Mouse (Mus musculus): Measurements from ENCODE around the gene Tut7. TPM values are rescaled to one million over a fixed set of nuclear protein-coding genes. Genes with fewer than 3 reads are reported as not detected.

Tut7 gene
- polyA plus RNA-seq, 1 experiment from 2014 or later = 44.3 TPM

DNA sequence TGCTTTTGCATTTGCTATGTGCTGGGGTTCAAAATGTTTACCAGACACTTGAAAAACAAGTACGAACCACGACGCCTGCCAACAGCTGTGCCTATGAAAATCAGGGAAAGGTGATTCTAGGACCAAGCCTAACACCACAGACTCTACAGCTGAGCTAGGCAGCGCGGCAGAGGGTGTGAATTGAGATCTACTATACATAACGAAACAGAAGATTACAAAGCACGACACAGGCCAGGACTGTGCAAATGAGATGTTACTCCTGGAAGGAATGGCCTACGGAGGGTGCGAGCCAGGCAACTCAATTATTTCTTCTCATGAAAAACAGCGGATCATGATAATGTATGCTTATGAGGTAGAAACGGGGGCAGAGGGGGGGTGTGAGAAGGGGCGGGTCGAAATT, 54.4 kb downstream of the Tut7 start:
- DNase-seq = peak; percentile 23
- H3K4me1 ChIP-seq (ENCODE audit: insufficient read depth) = peaks cover 18% of the 10 kb centered on the region
- WGBS = 22% methylated on average over 13 of the region's 13 CpGs
- H3K27ac ChIP-seq (ENCODE audit: low read depth) = peak overlapping the region; percentile 12; the same call in 1 of the 2 replicates
- peak overlapping the region; percentile 78 for H3K9ac ChIP-seq
- H3K27me3 ChIP-seq (ENCODE audit: insufficient read depth, low read length) = no peaks in the 10 kb centered on the region
- H3K4me2 ChIP-seq = peak overlapping the region; percentile 84
- H3K36me3 ChIP-seq (ENCODE audit: insufficient read depth) = peaks cover 24% of the 10 kb centered on the region
- H3K4me3 ChIP-seq (ENCODE audit: low read depth, low read length) = peak overlapping the region; percentile 79
- no peaks in the 10 kb centered on the region for H3K9me3 ChIP-seq (ENCODE audit: low read depth, low read length)
- TF ChIP-seq CTCF (IDR thresholded peaks at IDR 0.05; ENCODE audit: low read depth) = no peak
- no peak for ATAC-seq (ENCODE audit: insufficient read depth)

- peak; percentile 59 for DNase-seq
- Histone ChIP-seq H3K9ac (peak overlapping the region; percentile 17), H3K4me3 (ENCODE audit: low read depth, low read length) (0 out of 2 replicates have a peak overlapping the region, but pooled peaks have one; percentile 2), H3K4me1 (ENCODE audit: insufficient read depth) (peaks cover 18% of the 10 kb centered on the region), H3K9me3 (ENCODE audit: low read depth, low read length) (no peaks in the 10 kb centered on the region), H3K27ac (ENCODE audit: low read depth) (peak overlapping the region; percentile 80), H3K27me3 (ENCODE audit: insufficient read depth, low read length) (no peaks in the 10 kb centered on the region), H3K4me2 (peak overlapping the region; percentile 84), H3K36me3 (ENCODE audit: insufficient read depth) (peaks cover 16% of the 10 kb centered on the region)
- ATAC-seq (ENCODE audit: insufficient read depth) = no peak
- no peak for TF ChIP-seq CTCF (IDR thresholded peaks at IDR 0.05; ENCODE audit: low read depth)
- WGBS = 54% methylated on average over 11 of the region's 11 CpGs
Measured at GRCm38 (mm10) chr13:59766786-59767515, 56.0 kb downstream of the Tut7 start.

DNA sequence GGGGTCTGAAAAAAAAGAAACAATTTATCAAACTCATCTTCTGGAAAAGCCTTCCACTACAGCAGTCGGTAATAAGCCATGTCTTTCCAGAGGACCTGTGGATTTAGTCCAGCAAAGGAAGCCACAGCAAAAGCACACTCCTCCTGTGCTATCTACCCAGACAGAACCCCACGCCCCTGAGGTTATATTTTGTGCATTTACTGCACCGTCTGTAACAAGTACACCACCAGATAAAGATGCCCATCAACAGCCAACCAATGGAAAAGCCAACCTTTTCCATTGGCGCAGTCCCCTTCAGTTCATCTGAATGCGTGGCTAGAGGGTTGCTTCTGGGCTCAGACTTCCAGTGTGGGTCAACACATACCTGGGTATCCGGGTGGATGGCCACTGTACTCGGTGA, 60.2 kb downstream of the Tut7 start:
- no peaks in the 10 kb centered on the region for H3K9me3 ChIP-seq (ENCODE audit: low read depth, low read length)
- no peak overlapping the region for H3K4me2 ChIP-seq
- DNase-seq (no peak), ATAC-seq (ENCODE audit: insufficient read depth) (no peak)
- no peak overlapping the region for H3K27ac ChIP-seq (ENCODE audit: low read depth)
- H3K4me1 ChIP-seq (ENCODE audit: insufficient read depth) = peaks cover 8% of the 10 kb centered on the region
- no peak for TF ChIP-seq CTCF (IDR thresholded peaks at IDR 0.05; ENCODE audit: low read depth)
- no peak overlapping the region for H3K4me3 ChIP-seq (ENCODE audit: low read depth, low read length)
- H3K36me3 ChIP-seq (ENCODE audit: insufficient read depth) = peaks cover 45% of the 10 kb centered on the region
- no peaks in the 10 kb centered on the region for H3K27me3 ChIP-seq (ENCODE audit: insufficient read depth, low read length)
- no peak overlapping the region for H3K9ac ChIP-seq
- 85% methylated on average over 7 of the region's 7 CpGs for WGBS

DNA sequence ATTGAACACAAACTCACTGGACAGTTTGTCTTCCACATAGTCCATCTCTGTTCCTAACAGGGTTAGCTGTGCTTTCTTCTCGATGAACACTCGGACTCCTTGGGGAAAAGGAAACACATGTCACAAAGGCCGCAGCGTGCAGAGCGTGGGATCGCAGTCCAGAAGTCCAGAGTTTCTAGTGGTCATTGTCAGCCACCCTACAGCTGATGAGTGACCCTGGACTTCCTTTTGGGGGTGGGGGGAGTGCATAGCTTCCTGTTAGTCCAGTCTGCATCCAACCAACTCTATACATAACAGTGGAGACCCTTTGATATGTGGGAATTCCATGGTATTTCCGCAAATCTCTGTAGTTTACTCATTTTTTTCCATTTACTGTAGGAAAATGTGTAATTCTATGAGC, 66.0 kb downstream of the Tut7 start:
- Histone ChIP-seq H3K36me3 (ENCODE audit: insufficient read depth) (peaks cover 52% of the 10 kb centered on the region), H3K4me3 (ENCODE audit: low read depth, low read length) (no peak overlapping the region), H3K4me2 (no peak overlapping the region), H3K9ac (no peak overlapping the region), H3K4me1 (ENCODE audit: insufficient read depth) (no peaks in the 10 kb centered on the region), H3K27ac (ENCODE audit: low read depth) (no peak overlapping the region), H3K27me3 (ENCODE audit: insufficient read depth, low read length) (no peaks in the 10 kb centered on the region), H3K9me3 (ENCODE audit: low read depth, low read length) (no peaks in the 10 kb centered on the region)
- DNase-seq = no peak
- no peak for TF ChIP-seq CTCF (IDR thresholded peaks at IDR 0.05; ENCODE audit: low read depth)
- no peak for ATAC-seq (ENCODE audit: insufficient read depth)
- 83% methylated on average over 7 of the region's 7 CpGs for WGBS

DNA sequence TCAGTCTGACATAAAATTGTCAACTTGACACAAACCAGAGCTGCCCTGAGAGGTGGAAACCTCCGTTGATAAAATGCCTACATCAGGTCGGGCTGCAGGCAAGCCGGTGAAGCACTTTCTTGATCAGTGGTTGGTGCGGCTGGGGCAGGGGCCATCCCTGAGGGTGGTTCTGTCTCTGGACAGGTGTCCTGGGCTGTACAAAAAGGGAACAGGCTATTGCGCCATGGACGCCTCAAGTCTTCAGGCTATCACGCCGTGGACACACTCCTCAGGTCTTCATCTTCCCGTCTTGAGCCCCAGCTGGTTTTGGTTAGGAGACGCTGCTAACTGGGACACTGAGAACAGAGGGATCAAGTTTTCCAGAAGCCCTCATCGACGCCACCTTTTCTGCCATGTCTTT, 72.6 kb downstream of the Tut7 start:
- Histone ChIP-seq H3K36me3 (ENCODE audit: insufficient read depth) (peaks cover 10% of the 10 kb centered on the region), H3K9me3 (ENCODE audit: low read depth, low read length) (no peaks in the 10 kb centered on the region), H3K4me3 (ENCODE audit: low read depth, low read length) (no peak overlapping the region), H3K27me3 (ENCODE audit: insufficient read depth, low read length) (no peaks in the 10 kb centered on the region), H3K4me1 (ENCODE audit: insufficient read depth) (no peaks in the 10 kb centered on the region), H3K4me2 (no peak overlapping the region), H3K9ac (no peak overlapping the region), H3K27ac (ENCODE audit: low read depth) (no peak overlapping the region)
- DNase-seq (no peak), ATAC-seq (ENCODE audit: insufficient read depth) (no peak)
- no peak for TF ChIP-seq CTCF (IDR thresholded peaks at IDR 0.05; ENCODE audit: low read depth)
- WGBS = 70% methylated on average over 12 of the region's 12 CpGs

GRCm38 (mm10) chr13:59746711-59747110, 76.2 kb downstream of the Tut7 start, which contains the start of gene 1700014D04Rik:
Gene 1700014D04Rik (minus strand): TSS chr13:59746752.
- Histone ChIP-seq H3K27ac (ENCODE audit: low read depth) (no peak within 1 kb of the TSS), H3K9ac (no peak within 1 kb of the TSS), H3K27me3 (ENCODE audit: insufficient read depth, low read length) (no peaks in the 10 kb centered on the region), H3K9me3 (ENCODE audit: low read depth, low read length) (no peaks in the 10 kb centered on the region), H3K4me1 (ENCODE audit: insufficient read depth) (no peaks in the 10 kb centered on the region), H3K4me3 (ENCODE audit: low read depth, low read length) (no peak within 1 kb of the TSS), H3K4me2 (no peak within 1 kb of the TSS), H3K36me3 (ENCODE audit: insufficient read depth) (no peaks in the 10 kb centered on the region)
- no peak for DNase-seq
- 79% methylated on average over 9 of the region's 9 CpGs for WGBS
- no peak for TF ChIP-seq CTCF (IDR thresholded peaks at IDR 0.05; ENCODE audit: low read depth)
- no peak for ATAC-seq (ENCODE audit: insufficient read depth)

DNA sequence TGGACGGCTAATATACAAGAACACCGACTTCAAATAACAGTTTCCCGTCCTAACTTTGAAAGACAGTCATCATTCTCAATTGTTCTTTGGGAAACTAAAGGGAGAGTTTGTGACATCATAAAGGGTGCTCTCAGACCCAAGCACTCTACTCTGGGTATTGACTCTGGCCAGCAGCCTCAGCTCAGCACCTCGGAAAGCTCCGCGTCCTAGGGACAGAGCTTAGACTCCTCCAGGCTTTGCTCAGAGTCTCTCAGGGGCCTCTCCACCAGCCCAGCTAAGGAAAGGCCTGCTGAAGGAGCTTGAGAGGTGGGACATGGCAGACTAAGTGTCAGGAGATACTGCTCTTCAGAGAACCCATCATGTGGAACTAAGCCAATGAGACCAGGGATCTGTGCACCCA, 76.8 kb downstream of the Tut7 start:
- 62% methylated on average over 6 of the region's 6 CpGs for WGBS
- H3K4me3 ChIP-seq (ENCODE audit: low read depth, low read length) = no peak overlapping the region
- H3K4me2 ChIP-seq = no peak overlapping the region
- no peak overlapping the region for H3K9ac ChIP-seq
- H3K27me3 ChIP-seq (ENCODE audit: insufficient read depth, low read length) = no peaks in the 10 kb centered on the region
- H3K36me3 ChIP-seq (ENCODE audit: insufficient read depth) = no peaks in the 10 kb centered on the region
- no peaks in the 10 kb centered on the region for H3K9me3 ChIP-seq (ENCODE audit: low read depth, low read length)
- no peak overlapping the region for H3K27ac ChIP-seq (ENCODE audit: low read depth)
- no peaks in the 10 kb centered on the region for H3K4me1 ChIP-seq (ENCODE audit: insufficient read depth)
- DNase-seq (peak; percentile 61), ATAC-seq (ENCODE audit: insufficient read depth) (no peak)
- TF ChIP-seq CTCF (IDR thresholded peaks at IDR 0.05; ENCODE audit: low read depth) = no peak
